Mouse (Mus musculus) layer of hippocampus, postnatal 14 days (tissue): ENCODE data around the gene Dnajc21. TPM values are rescaled to one million over a fixed set of nuclear protein-coding genes. Genes with fewer than 3 reads are reported as not detected.
"Not testable (repeated sequence)": the region's sequence is repeated elsewhere in the genome, so short reads cannot be mapped to it uniquely, and the experiment has no call there.

Source experiments
- DNase-seq, 2 experiments: peaks; one replicate each; pipeline ENCODE4 v3.0.0; 2021 to 2022; ENCODE audit warnings: low spot score in 2 of 2, mixed read lengths in 1 of 2
- long read RNA-seq, 2 experiments: library from polyadenylated mRNA; stranded (forward); transcript quantifications; one replicate each; pipeline ENCODE4 v2.0.0; 2021
- total RNA-seq, 2 experiments: library from RNA; stranded (reverse); gene quantifications; 2 replicates each; pipeline ENCODE4 v1.2.3; 2021

The Dnajc21 gene
- total RNA-seq = 10 to 100 TPM; 19.3 TPM
- long read RNA-seq, experiment 1, transcript Dnajc21-201 (12 exons, 2,060 nt) = major isoform, 14 of 15 reads
- long read RNA-seq, experiment 1, partial matches to known transcripts = 0 of 15 reads
- long read RNA-seq, experiment 1, other reads (novel, unspliced or antisense) = 1 of 15 reads
- long read RNA-seq, experiment 2, transcript Dnajc21-201 (12 exons, 2,060 nt) = major isoform, 23 of 27 reads
- long read RNA-seq, experiment 2, partial matches to known transcripts = 0 of 27 reads
- long read RNA-seq, experiment 2, other reads (novel, unspliced or antisense) = 4 of 27 reads

GRCm38 (mm10) chr15:10470151-10470831 is at the start of gene Dnajc21:
Dnajc21 (minus strand) TSS chr15:10470516.
- peak; percentile 74 to 77 for DNase-seq

- DNase-seq = no peak
Measured at GRCm38 (mm10) chr15:10515166-10515565, 44.9 kb upstream of the Dnajc21 start.

- no peak for DNase-seq
Measured at GRCm38 (mm10) chr15:10506099-10506498, 35.8 kb upstream of the Dnajc21 start.

GRCm38 (mm10) chr15:10500838-10501719 is 30.8 kb upstream of the Dnajc21 start:
- DNase-seq = peak; percentile 54 to 67

- no peak for DNase-seq
Measured at GRCm38 (mm10) chr15:10500035-10500434, 29.7 kb upstream of the Dnajc21 start.

GRCm38 (mm10) chr15:10499593-10499992 is 29.3 kb upstream of the Dnajc21 start:
- DNase-seq = no peak

- not testable (repeated sequence) for DNase-seq
Measured at GRCm38 (mm10) chr15:10496696-10497095, 26.4 kb upstream of the Dnajc21 start.

GRCm38 (mm10) chr15:10495944-10496343 is 25.6 kb upstream of the Dnajc21 start:
- no peak for DNase-seq

GRCm38 (mm10) chr15:10490101-10490500 is 19.8 kb upstream of the Dnajc21 start:
- no peak for DNase-seq

GRCm38 (mm10) chr15:10487246-10487645 is 16.9 kb upstream of the Dnajc21 start:
- DNase-seq = no peak

GRCm38 (mm10) chr15:10486365-10486839 is 16.1 kb upstream of the Dnajc21 start:
- no peak for DNase-seq

GRCm38 (mm10) chr15:10485484-10486364 is 15.4 kb upstream of the Dnajc21 start, which contains the start of the genes Brix1 and Rad1:
Brix1 (minus strand) TSS chr15:10485947.
Rad1 (plus strand) TSS chr15:10486018.
- peak; percentile 92 to 96 for DNase-seq

- no peak for DNase-seq
Measured at GRCm38 (mm10) chr15:10470941-10471340, 625 bp upstream of the Dnajc21 start.

GRCm38 (mm10) chr15:10469641-10470150 is 620 bp downstream of the Dnajc21 start:
- peak in 1 of 2 experiments; percentile 32 for DNase-seq

GRCm38 (mm10) chr15:10468761-10469160 is 1.6 kb downstream of the Dnajc21 start:
- DNase-seq = no peak

- no peak for DNase-seq
Measured at GRCm38 (mm10) chr15:10464678-10465077, 5.6 kb downstream of the Dnajc21 start.

GRCm38 (mm10) chr15:10463555-10463954 is 6.8 kb downstream of the Dnajc21 start:
- no peak for DNase-seq

- no peak for DNase-seq
Measured at GRCm38 (mm10) chr15:10460986-10461385, 9.3 kb downstream of the Dnajc21 start.

- no peak for DNase-seq
Measured at GRCm38 (mm10) chr15:10447102-10447501, 23.2 kb downstream of the Dnajc21 start.

GRCm38 (mm10) chr15:10442275-10442674 is 28.0 kb downstream of the Dnajc21 start:
- no peak for DNase-seq
